Mouse (Mus musculus): ENCODE measurements at regions not wholly inside any gene's neighbourhood (a gene's known extent, or its start where the extent isn't known, plus 50 kb on each side); places are given as distances from the start of the nearest gene placed in this dataset.
A peak's percentile ranks its signal among the peaks of the same experiment; 100 is the strongest.

DNA sequence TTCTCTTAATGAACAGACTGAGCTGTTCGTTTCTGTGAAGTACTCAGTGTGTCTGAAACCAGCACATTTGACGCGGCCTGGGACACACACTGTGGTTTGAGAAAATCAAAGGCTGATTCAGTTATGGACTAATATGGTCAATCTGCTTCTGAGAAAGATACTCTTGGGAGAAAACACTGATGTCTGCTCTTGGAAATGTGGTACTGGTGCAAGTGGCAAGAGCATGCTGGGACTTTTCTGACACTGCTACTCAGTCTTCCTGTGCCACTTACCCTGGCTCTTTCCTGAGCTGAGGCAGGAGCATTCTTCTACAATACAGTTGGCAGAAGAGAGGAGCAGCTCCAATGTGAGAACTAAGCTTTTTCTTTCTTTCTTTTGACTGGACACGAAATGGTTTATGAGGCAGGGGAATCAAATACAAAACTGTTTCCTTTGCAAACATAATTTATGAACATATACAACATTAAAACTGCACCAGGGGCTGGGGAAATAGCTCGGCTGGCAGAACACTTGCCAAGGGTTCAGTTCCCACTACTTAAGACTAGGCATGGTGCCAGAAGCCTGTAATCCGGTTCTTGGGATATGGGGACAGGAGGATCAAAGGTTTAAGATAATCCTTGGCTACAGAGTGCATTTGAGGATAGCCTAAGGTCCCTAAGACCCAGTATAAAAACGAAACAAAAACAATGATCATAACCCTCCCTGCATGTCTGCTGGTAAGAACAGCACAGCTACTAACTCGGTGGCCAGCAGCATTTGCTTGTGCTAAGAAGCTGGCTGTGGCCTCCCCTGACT lies 173.7 kb upstream of the Klf14 start:
- no peak for ATAC-seq (replicated peaks; ENCODE audit: low FRiP score)
- 82% methylated on average over 8 of the region's 8 CpGs for WGBS

DNA sequence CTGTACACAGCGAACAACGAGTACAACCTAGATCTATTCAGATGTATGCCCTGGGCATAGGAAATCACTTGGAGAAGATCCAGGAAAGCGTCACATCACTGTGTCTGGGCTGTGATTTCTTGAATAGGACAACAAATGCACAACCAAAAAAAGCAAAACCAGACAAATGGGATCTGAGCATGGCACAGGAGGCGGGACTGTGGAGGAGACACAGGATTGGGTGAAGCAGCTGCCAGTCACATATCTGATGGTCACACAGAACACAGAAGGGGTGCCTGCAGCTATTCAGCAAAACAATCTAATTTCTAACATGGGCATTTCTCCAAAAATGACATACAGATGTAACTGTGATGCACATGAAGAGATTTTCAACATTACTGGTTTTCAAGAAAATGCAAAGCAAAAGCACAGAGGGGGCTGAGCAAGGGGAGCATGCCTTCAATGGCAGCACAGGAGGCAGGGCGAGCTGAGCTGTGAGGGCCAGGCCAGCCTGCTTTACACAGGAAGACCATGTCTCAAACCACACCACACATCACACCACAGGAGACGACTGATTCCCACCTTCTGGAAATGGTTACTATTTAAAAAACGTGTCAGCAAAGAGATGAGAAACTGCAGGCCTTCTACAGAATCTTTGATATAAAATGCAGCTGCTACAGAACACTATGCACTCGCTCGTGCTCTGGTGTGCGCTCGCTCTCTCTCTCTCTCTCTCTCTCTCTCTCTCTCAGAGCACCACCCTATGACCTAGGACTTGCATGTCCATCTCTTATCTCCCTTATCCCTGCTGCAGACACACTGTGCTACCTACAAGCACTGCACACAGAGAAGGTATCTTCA lies 175.2 kb upstream of the Klf14 start:
- no peaks in the 10 kb centered on the region for H3K4me1 ChIP-seq (replicated peaks; ENCODE audit: control insufficient read depth, insufficient read depth, low read length)

More for the DNA sequence above, 173.7 kb upstream of the Klf14 start:
- Histone ChIP-seq H3K36me3 (ENCODE audit: control insufficient read depth, insufficient read depth, low read length) (no peaks in the 10 kb centered on the region), H3K9ac (ENCODE audit: low read length) (no peak overlapping the region), H3K4me1 (replicated peaks; ENCODE audit: control insufficient read depth, insufficient read depth, low read length) (no peaks in the 10 kb centered on the region), H3K9me3 (ENCODE audit: control insufficient read depth, low read length) (no peaks in the 10 kb centered on the region), H3K4me2 (ENCODE audit: low read depth, low read length, severe bottlenecking) (no peak overlapping the region), H3K27me3 (ENCODE audit: control insufficient read depth, insufficient read depth, low read length) (no peaks in the 10 kb centered on the region), H3K4me3 (ENCODE audit: low read depth, low read length) (no peak overlapping the region), H3K27ac (ENCODE audit: low read depth, low read length) (no peak overlapping the region)
- DNase-seq (ENCODE audit: low spot score): no peak

DNA sequence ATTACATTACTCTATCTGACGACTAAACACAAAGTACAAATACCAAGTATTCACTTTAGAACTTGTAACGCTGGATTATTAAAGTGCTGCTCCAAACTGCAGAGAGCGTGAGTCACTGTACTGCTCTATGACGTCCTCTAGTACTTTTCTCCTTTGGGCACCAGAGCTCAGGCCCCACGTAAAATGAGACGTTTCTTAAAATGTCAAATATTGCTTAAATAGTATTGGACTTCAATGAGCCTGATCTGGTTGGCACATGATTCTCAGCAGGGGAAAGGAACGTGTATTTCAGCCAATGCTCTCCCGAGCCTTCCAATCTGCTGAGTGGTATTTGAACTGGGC lies 175.8 kb upstream of the Klf14 start:
- no peak overlapping the region for H3K27ac ChIP-seq (ENCODE audit: low read depth, low read length)
- DNase-seq (ENCODE audit: low spot score) (no peak), ATAC-seq (replicated peaks; ENCODE audit: low FRiP score) (no peak)
- H3K4me3 ChIP-seq (ENCODE audit: low read depth, low read length): no peak overlapping the region
- H3K4me1 ChIP-seq (replicated peaks; ENCODE audit: control insufficient read depth, insufficient read depth, low read length): no peaks in the 10 kb centered on the region
- 88% methylated on average over 8 of the region's 8 CpGs for WGBS
- no peaks in the 10 kb centered on the region for H3K27me3 ChIP-seq (ENCODE audit: control insufficient read depth, insufficient read depth, low read length)
- no peak overlapping the region for H3K4me2 ChIP-seq (ENCODE audit: low read depth, low read length, severe bottlenecking)
- no peaks in the 10 kb centered on the region for H3K9me3 ChIP-seq (ENCODE audit: control insufficient read depth, low read length)
- no peak overlapping the region for H3K9ac ChIP-seq (ENCODE audit: low read length)
- H3K36me3 ChIP-seq (ENCODE audit: control insufficient read depth, insufficient read depth, low read length): no peaks in the 10 kb centered on the region

More for the DNA sequence above, 175.2 kb upstream of the Klf14 start:
- H3K9me3 ChIP-seq (ENCODE audit: control insufficient read depth, low read length): no peaks in the 10 kb centered on the region
- no peaks in the 10 kb centered on the region for H3K36me3 ChIP-seq (ENCODE audit: control insufficient read depth, insufficient read depth, low read length)
- no peaks in the 10 kb centered on the region for H3K27me3 ChIP-seq (ENCODE audit: control insufficient read depth, insufficient read depth, low read length)
- no peak overlapping the region for H3K4me2 ChIP-seq (ENCODE audit: low read depth, low read length, severe bottlenecking)
- DNase-seq (ENCODE audit: low spot score) (no peak), ATAC-seq (replicated peaks; ENCODE audit: low FRiP score) (no peak)
- no peak overlapping the region for H3K9ac ChIP-seq (ENCODE audit: low read length)
- H3K27ac ChIP-seq (ENCODE audit: low read depth, low read length): no peak overlapping the region
- no peak overlapping the region for H3K4me3 ChIP-seq (ENCODE audit: low read depth, low read length)
- WGBS: 91% methylated on average over 11 of the region's 11 CpGs

DNA sequence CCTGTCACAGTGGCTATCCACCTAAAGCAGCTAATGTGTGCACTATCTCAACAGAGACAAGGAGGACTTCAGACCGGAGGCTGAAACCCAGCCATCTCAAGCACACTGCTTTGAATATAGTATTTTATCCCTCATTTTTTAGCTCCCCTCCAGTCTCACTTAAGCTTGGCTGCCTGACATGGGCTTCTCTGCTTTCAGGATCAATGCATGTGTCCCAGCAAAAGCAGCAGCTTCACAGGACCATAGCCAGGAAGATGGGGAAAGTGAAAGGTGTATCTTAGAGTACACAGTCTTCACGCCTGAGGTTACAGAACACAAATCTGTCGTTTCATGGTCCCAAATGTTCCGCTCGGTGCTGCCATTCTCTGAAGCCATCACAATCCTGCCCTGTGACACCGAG lies 176.7 kb upstream of the Klf14 start:
- no peaks in the 10 kb centered on the region for H3K9me3 ChIP-seq (ENCODE audit: control insufficient read depth, low read length)
- no peaks in the 10 kb centered on the region for H3K36me3 ChIP-seq (ENCODE audit: control insufficient read depth, insufficient read depth, low read length)
- H3K9ac ChIP-seq (ENCODE audit: low read length): no peak overlapping the region
- no peak for DNase-seq (ENCODE audit: low spot score)
- H3K4me2 ChIP-seq (ENCODE audit: low read depth, low read length, severe bottlenecking): no peak overlapping the region
- no peak overlapping the region for H3K4me3 ChIP-seq (ENCODE audit: low read depth, low read length)
- WGBS: 79% methylated on average over 6 of the region's 6 CpGs
- H3K27ac ChIP-seq (ENCODE audit: low read depth, low read length): no peak overlapping the region
- no peak for ATAC-seq (replicated peaks; ENCODE audit: low FRiP score)
- H3K27me3 ChIP-seq (ENCODE audit: control insufficient read depth, insufficient read depth, low read length): no peaks in the 10 kb centered on the region
- no peaks in the 10 kb centered on the region for H3K4me1 ChIP-seq (replicated peaks; ENCODE audit: control insufficient read depth, insufficient read depth, low read length)

DNA sequence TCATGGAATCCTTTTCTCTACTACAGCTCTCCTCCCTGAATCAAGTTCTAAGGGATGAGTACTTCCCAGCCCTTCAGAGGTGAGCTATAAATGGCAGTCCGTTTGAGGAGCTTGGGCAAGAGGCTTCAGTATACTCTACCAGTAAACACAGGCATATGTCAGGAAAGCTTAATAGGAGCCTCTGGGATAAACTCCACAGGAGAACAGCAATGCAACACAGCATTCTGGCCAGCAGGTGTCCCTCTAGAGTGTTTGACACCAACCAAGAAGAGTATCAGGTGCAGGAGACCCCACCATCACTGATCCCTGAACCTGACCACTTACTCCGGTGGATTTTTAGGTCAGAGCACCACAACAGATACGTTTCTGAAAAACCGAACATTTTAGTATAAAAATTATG lies 178.0 kb upstream of the Klf14 start:
- ATAC-seq (replicated peaks; ENCODE audit: low FRiP score) (no peak), DNase-seq (ENCODE audit: low spot score) (peak; percentile 63)
- H3K9me3 ChIP-seq (ENCODE audit: control insufficient read depth, low read length): no peaks in the 10 kb centered on the region
- WGBS: 59% methylated on average over 4 of the region's 4 CpGs
- no peak overlapping the region for H3K4me2 ChIP-seq (ENCODE audit: low read depth, low read length, severe bottlenecking)
- H3K9ac ChIP-seq (ENCODE audit: low read length): no peak overlapping the region
- H3K36me3 ChIP-seq (ENCODE audit: control insufficient read depth, insufficient read depth, low read length): no peaks in the 10 kb centered on the region
- no peaks in the 10 kb centered on the region for H3K4me1 ChIP-seq (replicated peaks; ENCODE audit: control insufficient read depth, insufficient read depth, low read length)
- no peaks in the 10 kb centered on the region for H3K27me3 ChIP-seq (ENCODE audit: control insufficient read depth, insufficient read depth, low read length)
- H3K4me3 ChIP-seq (ENCODE audit: low read depth, low read length): no peak overlapping the region
- H3K27ac ChIP-seq (ENCODE audit: low read depth, low read length): no peak overlapping the region

DNA sequence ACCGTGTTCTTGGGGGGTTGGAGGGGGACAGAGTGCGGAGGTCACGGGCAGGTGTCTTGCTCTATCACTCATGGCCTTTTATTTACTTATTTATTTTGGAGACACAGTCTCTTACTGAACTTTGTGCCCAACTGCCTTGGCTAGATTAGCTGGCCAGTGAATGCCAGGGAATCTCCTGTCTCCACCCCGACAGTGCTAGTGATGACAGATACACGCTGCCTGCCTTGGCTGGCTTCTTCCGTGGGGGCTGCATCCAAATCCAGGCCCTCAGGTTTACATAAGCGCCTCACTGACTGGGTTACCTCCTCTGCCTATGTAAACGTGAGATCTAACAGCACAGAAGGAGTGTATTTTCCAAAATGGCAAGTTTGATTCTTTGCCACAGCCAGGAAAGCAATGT lies 178.5 kb upstream of the Klf14 start:
- Histone ChIP-seq H3K4me3 (ENCODE audit: low read depth, low read length) (no peak overlapping the region), H3K4me1 (replicated peaks; ENCODE audit: control insufficient read depth, insufficient read depth, low read length) (no peaks in the 10 kb centered on the region), H3K4me2 (ENCODE audit: low read depth, low read length, severe bottlenecking) (no peak overlapping the region), H3K9ac (ENCODE audit: low read length) (no peak overlapping the region), H3K36me3 (ENCODE audit: control insufficient read depth, insufficient read depth, low read length) (no peaks in the 10 kb centered on the region), H3K27me3 (ENCODE audit: control insufficient read depth, insufficient read depth, low read length) (no peaks in the 10 kb centered on the region), H3K27ac (ENCODE audit: low read depth, low read length) (no peak overlapping the region), H3K9me3 (ENCODE audit: control insufficient read depth, low read length) (no peaks in the 10 kb centered on the region)
- no peak for DNase-seq (ENCODE audit: low spot score)
- WGBS: 90% methylated on average over 8 of the region's 8 CpGs
- ATAC-seq (replicated peaks; ENCODE audit: low FRiP score): no peak

DNA sequence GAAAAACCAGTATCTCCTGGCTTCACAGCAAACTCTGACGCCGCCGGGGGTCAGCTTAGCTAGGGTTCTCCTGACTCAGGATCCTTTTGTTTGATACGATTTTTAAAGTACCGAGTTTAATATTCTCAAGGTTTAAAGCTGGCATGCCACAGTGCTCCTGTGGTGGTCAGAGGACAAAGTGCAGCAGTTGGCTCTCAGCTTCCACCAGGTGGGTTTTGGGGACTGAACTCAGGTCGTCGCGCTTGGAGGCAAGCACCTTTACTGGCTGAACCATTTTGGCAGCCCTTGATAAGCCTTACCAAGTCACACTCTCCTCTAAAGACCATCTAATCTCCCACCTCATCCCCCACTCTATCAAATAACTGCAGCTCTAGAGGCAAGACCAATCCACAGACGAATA lies 181.1 kb upstream of the Klf14 start:
- Histone ChIP-seq H3K4me1 (replicated peaks; ENCODE audit: control insufficient read depth, insufficient read depth, low read length) (no peaks in the 10 kb centered on the region), H3K9ac (ENCODE audit: low read length) (no peak overlapping the region), H3K4me2 (ENCODE audit: low read depth, low read length, severe bottlenecking) (no peak overlapping the region), H3K9me3 (ENCODE audit: control insufficient read depth, low read length) (no peaks in the 10 kb centered on the region), H3K4me3 (ENCODE audit: low read depth, low read length) (no peak overlapping the region), H3K27ac (ENCODE audit: low read depth, low read length) (no peak overlapping the region), H3K27me3 (ENCODE audit: control insufficient read depth, insufficient read depth, low read length) (no peaks in the 10 kb centered on the region), H3K36me3 (ENCODE audit: control insufficient read depth, insufficient read depth, low read length) (no peaks in the 10 kb centered on the region)
- WGBS: 87% methylated on average over 9 of the region's 9 CpGs
- ATAC-seq (replicated peaks; ENCODE audit: low FRiP score) (no peak), DNase-seq (ENCODE audit: low spot score) (no peak)

DNA sequence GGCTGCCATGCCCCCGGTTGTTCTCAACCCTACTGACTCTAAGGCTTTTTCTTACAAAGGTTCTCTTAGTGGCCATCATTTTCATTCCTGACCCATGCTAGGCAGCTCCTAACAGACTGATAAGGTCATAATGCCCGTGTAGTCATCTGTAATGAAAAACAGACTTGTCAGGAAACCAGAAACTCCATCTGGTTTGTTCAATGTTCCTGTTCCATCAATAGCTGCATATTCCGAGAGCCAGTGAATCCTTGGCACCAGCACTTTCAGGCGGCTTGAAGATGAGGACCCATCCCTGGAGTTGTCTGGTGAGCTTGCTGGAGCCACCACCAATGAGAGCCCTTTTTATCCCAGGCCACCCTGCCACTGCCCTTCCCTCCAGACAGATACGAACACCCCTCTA lies 181.7 kb upstream of the Klf14 start:
- no peak for ATAC-seq (replicated peaks; ENCODE audit: low FRiP score)
- Histone ChIP-seq H3K4me2 (ENCODE audit: low read depth, low read length, severe bottlenecking) (no peak overlapping the region), H3K27ac (ENCODE audit: low read depth, low read length) (no peak overlapping the region), H3K27me3 (ENCODE audit: control insufficient read depth, insufficient read depth, low read length) (no peaks in the 10 kb centered on the region), H3K4me3 (ENCODE audit: low read depth, low read length) (no peak overlapping the region), H3K36me3 (ENCODE audit: control insufficient read depth, insufficient read depth, low read length) (no peaks in the 10 kb centered on the region), H3K4me1 (replicated peaks; ENCODE audit: control insufficient read depth, insufficient read depth, low read length) (no peaks in the 10 kb centered on the region), H3K9ac (ENCODE audit: low read length) (no peak overlapping the region), H3K9me3 (ENCODE audit: control insufficient read depth, low read length) (no peaks in the 10 kb centered on the region)
- WGBS: 81% methylated on average over 5 of the region's 5 CpGs
- no peak for DNase-seq (ENCODE audit: low spot score)
